Mouse (Mus musculus): Measurements from ENCODE around the gene Ifitm5.

The Ifitm5 gene

DNA sequence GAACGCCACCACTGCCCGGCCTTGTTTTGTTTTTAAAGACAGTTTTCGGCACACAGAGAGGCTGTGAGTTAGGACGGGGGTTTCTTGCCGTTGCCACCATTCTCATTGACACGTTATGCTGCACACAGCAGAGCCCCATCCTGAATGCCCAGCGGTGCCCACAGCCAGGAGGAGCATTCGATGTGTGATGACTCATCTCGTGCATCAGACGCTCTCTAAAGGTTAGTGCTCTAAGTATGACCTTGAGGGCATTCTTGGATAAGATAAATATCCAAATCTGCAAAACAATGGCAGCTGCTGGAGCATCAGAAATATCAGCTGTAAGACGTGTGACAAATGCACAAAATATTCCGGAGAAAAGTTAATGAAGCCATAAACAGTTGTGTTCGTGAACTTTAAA, 43.0 kb downstream of the Ifitm5 start:
- intact Hi-C loops (cut with DNase I), result loop anchor here (5.0 kb wide), 3 partner anchors 35 to 165 kb away; partner anchors contain the start of gene Pgghg

- intact Hi-C loops (cut with DNase I), result loop anchor here (5.0 kb wide), 3 partner anchors 37 to 167 kb away; partner anchors contain the start of gene Pgghg
Observed at GRCm38 (mm10) chr7:140905642-140906081, 44.4 kb downstream of the Ifitm5 start.

- intact Hi-C loops (cut with DNase I), result loop anchor here (1.0 kb wide), 1 partner anchor 59 kb away; no protein-coding TSS in a partner anchor
Observed at GRCm38 (mm10) chr7:140903212-140903611, 46.9 kb downstream of the Ifitm5 start.

DNA sequence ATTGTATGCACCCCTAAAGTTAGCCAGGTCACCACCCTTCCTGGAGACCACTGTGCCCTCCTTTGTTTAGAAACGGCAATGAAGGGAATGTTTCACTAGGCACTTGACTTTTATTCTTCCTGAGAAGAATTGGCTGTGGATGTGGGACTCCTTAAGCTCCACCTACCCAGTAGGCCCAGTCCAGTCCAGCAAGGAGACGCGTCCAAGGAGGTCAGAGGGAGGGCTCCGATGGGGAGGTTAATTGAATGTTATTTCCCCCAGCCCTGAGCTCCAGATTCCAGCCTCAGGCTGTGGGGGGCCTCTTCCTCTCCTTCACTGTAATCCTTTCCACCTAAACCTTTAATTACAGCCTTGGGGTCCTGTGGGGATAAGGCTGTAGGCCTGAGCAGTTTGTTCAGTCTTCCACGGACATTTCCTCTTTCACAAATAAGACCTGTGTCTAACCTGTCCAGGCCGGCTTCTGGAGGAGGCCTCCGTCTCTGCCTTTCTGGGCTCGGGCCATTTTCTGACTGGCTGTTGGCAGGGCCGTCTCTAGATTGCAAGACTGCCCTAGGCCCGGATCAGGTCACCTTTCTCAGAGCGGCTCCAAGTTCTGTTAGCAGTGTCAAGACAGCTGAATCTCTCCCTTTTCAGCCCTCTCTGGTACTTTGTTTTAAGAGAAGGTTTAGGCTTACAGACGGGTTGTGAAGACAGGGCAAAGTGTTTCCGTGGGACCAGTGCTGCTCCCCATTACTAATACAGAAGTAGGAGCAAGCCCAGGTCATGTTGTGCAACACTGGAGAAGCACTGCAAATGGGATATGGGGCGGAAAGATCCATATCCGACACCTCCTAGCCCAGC, 47.8 kb downstream of the Ifitm5 start:
- intact Hi-C loops (cut with DNase I), result no loop called here

- intact Hi-C loops (cut with DNase I), result no loop called here
Observed at GRCm38 (mm10) chr7:140900220-140900619, 49.9 kb downstream of the Ifitm5 start, which contains the start of gene Cox8b. Gene Cox8b, minus strand, starts transcription at chr7:140900446.

DNA sequence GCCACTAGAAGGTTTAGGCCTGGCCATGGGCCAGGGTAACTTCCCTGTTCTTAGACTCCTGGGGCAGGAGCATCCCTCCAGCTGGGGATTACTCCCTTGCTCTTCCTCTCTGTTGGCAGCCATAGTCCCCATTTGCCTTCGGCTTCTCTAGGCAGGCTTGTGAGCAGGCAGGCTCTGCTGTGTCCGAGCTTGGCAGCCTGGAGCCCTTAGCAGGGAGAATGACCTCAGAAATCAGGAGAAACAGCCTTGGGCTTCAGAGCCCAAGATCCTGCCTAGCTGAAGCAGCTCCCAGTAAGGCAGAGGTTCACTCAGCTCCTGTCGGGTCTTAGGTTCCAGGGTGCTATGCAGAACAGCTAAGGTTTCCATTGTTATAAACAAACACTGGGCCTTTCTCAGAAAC, 51.0 kb downstream of the Ifitm5 start:
- intact Hi-C loops (cut with DNase I), result no loop called here
